ENCODE assay signal across 8 mouse cellular contexts in genomic region chr3:121815549-121816235, GRCm38 (mm10). TPM values are rescaled to one million over a fixed set of nuclear protein-coding genes. Genes with fewer than 3 reads are reported as not detected.
DNase-seq lines count a peak whose midpoint lies in the region; ATAC-seq lines count a peak whose summit lies in the region.

No protein-coding gene starts in this region.

- no peak for DNase-seq in kidney, adult 9 months
- peak; percentile 57 for DNase-seq in adipocyte (ENCODE audit: low spot score)
- no peak for DNase-seq in hindbrain, embryonic 10.5 days (ENCODE audit: low spot score)
- peak; percentile 89 for DNase-seq in midbrain, embryonic 11.5 days (ENCODE audit: low spot score, missing footprints)
- DNase-seq in yolk sac, embryonic 10.5 days (ENCODE audit: low spot score) = no peak
- no peak for DNase-seq in thymus, postnatal 14 days

- H3K27me3 ChIP-seq in kidney, embryonic 16.5 days (ENCODE audit: insufficient read depth, low read length) = no peaks in the 10 kb centered on the region
- H3K27me3 ChIP-seq in hindbrain, embryonic 10.5 days (ENCODE audit: insufficient read depth, poor library complexity, severe bottlenecking) = no peaks in the 10 kb centered on the region
- no peaks in the 10 kb centered on the region for H3K27me3 ChIP-seq in midbrain, embryonic 11.5 days (ENCODE audit: control insufficient read depth, insufficient read depth, low read length)

- peak overlapping the region; percentile 74 for H3K4me2 ChIP-seq in kidney, embryonic 16.5 days (replicated peaks; ENCODE audit: low read depth, low read length)
- H3K4me2 ChIP-seq in midbrain, embryonic 11.5 days = peak overlapping the region; percentile 52

- 21% methylated on average over 16 of the region's 16 CpGs for WGBS in kidney, embryonic 16.5 days
- 31% methylated on average over 16 of the region's 16 CpGs for WGBS in hindbrain, embryonic 10.5 days
- 24% methylated on average over 16 of the region's 16 CpGs for WGBS in midbrain, embryonic 11.5 days

- ATAC-seq in kidney, embryonic 16.5 days (ENCODE audit: low FRiP score, low TSS enrichment) = no peak
- ATAC-seq in midbrain, embryonic 11.5 days (ENCODE audit: low FRiP score) = no peak
- no peak for ATAC-seq in frontal cortex, adult (ENCODE audit: low TSS enrichment)

- no peaks in the 10 kb centered on the region for H3K9me3 ChIP-seq in kidney, embryonic 16.5 days (ENCODE audit: low read length)
- H3K9me3 ChIP-seq in hindbrain, embryonic 10.5 days = no peaks in the 10 kb centered on the region
- H3K9me3 ChIP-seq in midbrain, embryonic 11.5 days (ENCODE audit: control insufficient read depth, low read length) = no peaks in the 10 kb centered on the region

- H3K27ac ChIP-seq in kidney, embryonic 16.5 days (ENCODE audit: low read length) = peak overlapping the region; percentile 99
- peak overlapping the region; percentile 97 for H3K27ac ChIP-seq in hindbrain, embryonic 10.5 days
- peak overlapping the region; percentile 92 for H3K27ac ChIP-seq in midbrain, embryonic 11.5 days (ENCODE audit: low read depth, low read length)

- peak overlapping the region; percentile 94 for H3K4me3 ChIP-seq in kidney, embryonic 16.5 days (ENCODE audit: low read length)
- H3K4me3 ChIP-seq in hindbrain, embryonic 10.5 days = peak overlapping the region; percentile 90
- peak overlapping the region; percentile 78 for H3K4me3 ChIP-seq in midbrain, embryonic 11.5 days (ENCODE audit: low read depth, low read length)

- H3K36me3 ChIP-seq in kidney, embryonic 16.5 days (ENCODE audit: insufficient read depth, low read length) = no peaks in the 10 kb centered on the region
- H3K36me3 ChIP-seq in hindbrain, embryonic 10.5 days = no peaks in the 10 kb centered on the region
- no peaks in the 10 kb centered on the region for H3K36me3 ChIP-seq in midbrain, embryonic 11.5 days (ENCODE audit: control insufficient read depth, insufficient read depth, low read length)

- H3K9ac ChIP-seq in kidney, embryonic 16.5 days (replicated peaks; ENCODE audit: low read length) = peak overlapping the region; percentile 96
- peak overlapping the region; percentile 94 for H3K9ac ChIP-seq in midbrain, embryonic 11.5 days (ENCODE audit: low read length)

- H3K4me1 ChIP-seq in kidney, embryonic 16.5 days (ENCODE audit: insufficient read depth, low read length) = peaks cover 17% of the 10 kb centered on the region
- peaks cover 20% of the 10 kb centered on the region for H3K4me1 ChIP-seq in hindbrain, embryonic 10.5 days (replicated peaks)
- H3K4me1 ChIP-seq in midbrain, embryonic 11.5 days (ENCODE audit: control insufficient read depth, insufficient read depth, low read length) = peaks cover 4% of the 10 kb centered on the region

RNA-seq across cellular contexts. Expression of gene Abcd3, which starts 0.6 kb away (rescaled TPM):
- 77.1 and 82.6 TPM in 2 replicates for polyA plus RNA-seq in kidney, embryonic 16.5 days (2015; fragmentation: Nextera tagmentation; extraction: Ambion mirVana)
- polyA plus RNA-seq in hindbrain, embryonic 10.5 days (2016; fragmentation: Nextera tagmentation; extraction: Ambion mirVana) = 39.1 and 39.9 TPM in 2 replicates
- polyA plus RNA-seq in midbrain, embryonic 11.5 days (2014; fragmentation: Nextera tagmentation; extraction: Ambion mirVana) = 58.7 and 60.0 TPM in 2 replicates

Comparison
In these comparisons a context has a peak if more than half of its experiments do, and no peak if none do; other contexts are left out.
1. DNase-seq: peak in adipocyte (single experiment) and midbrain, embryonic 11.5 days (single experiment); none in kidney, adult 9 months (single experiment), hindbrain, embryonic 10.5 days (single experiment), yolk sac, embryonic 10.5 days (single experiment) and thymus, postnatal 14 days (single experiment).
2. Peak in every context shown above with its lines, with median percentiles within 50 percentile points of each other: H3K27ac ChIP-seq and H3K4me3 ChIP-seq.